Mouse (Mus musculus) heart, postnatal 25 days (tissue): ENCODE measurements at regions not wholly inside any gene's neighbourhood (a gene's known extent, or its start where the extent isn't known, plus 50 kb on each side); places are given as distances from the start of the nearest gene placed in this dataset.

Source experiments
- DNase-seq: peaks from one replicate; pipeline ENCODE4 v3.0.0; 2022; ENCODE audit warnings: low spot score
- intact Hi-C: fragments of 180-260 bp; cut with DNase I; formaldehyde crosslinking; loops from one replicate; pipeline ENCODE4 v1.15.1; 2025

GRCm38 (mm10) chr8:10831277-10831676 is 177.0 kb downstream of the Irs2 start:
- intact Hi-C loops: no loop called here

DNA sequence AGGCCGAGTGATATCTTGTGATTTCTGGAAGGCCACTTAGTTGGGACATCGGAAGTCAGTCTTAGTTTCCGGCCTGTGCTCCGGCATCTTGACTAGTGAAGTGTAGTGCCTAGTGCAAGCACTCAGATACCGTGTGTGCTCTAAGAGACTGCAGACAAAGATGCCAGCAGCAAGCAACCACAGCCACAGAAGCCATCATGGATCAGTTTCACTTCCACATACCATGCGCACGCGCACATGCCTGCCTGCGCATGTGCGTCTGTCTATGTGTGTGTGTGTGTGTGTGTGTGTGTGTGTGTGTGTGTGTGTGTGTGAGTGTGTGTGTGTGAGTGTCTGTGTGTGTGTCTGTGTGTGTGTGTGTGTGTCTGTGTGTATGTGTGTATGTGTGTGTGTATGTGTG is 177.4 kb downstream of the Irs2 start:
- intact Hi-C loops: no loop called here
- no peak for DNase-seq

More at GRCm38 (mm10) chr8:10831277-10831676, 177.0 kb downstream of the Irs2 start:
- DNase-seq: no peak

DNA sequence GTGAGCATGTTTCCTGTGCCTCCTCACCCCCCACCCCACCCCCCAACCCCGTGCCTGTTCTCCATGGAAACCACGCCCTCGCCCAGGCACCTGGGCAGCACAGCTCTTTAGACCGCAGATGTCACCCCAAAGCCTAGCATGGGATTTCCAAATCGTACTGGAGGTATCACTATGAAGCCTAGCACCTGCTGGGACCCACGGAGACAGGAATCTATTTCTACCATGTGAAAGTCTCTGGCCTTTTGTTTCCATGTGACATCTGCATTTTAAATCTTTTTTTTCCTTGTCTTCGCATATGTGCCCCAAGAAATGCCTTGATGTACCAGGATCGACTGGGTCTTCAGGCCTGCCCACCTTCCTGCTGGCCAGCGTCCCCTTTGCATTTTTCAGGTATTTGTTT is 179.7 kb downstream of the Irs2 start:
- DNase-seq: no peak
- intact Hi-C loops: loop anchor here (2.0 to 5.0 kb wide), 2 partner anchors 178 to 344 kb away; no protein-coding TSS in a partner anchor

DNA sequence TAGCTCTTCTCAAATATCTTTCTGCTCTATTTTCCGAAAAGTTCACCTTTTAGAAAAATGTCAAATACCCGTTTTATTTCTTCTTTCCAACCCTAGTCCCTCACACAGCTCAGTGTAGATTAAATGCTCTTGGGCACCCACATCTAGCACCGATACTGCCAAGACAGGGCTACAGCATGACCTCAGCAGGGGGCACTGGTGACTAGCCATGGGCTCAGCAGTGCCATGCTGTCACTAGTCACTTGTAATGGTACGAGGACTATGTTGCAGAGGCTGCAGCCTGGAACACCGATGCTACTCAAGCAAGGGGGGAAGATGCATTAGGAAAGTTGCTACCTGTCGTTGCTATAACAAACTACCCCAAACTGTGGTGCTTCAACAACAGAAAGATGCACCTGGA is 180.7 kb downstream of the Irs2 start:
- intact Hi-C loops: loop anchor here (5.0 kb wide), 1 partner anchor 345 kb away; no protein-coding TSS in a partner anchor
- no peak for DNase-seq

DNA sequence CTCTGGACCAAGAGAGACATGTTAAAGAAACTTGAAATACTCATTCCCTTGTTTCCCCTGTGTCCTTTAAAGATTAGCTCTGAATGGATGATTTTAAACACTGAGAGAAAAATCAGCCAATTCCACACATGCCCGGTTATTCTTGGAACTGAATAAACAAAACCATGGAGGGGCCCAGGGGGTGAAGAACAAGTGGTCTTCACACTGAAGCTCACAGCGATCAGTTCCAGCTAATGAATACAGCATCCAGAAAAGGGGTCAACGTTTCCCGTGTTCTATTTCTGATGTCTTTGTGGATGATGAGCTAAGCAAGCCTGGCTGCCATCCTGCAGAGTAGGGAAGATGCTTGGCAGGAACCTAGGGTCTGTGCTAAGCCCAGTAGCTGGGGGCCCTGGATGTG is 182.3 kb downstream of the Irs2 start:
- no peak for DNase-seq
- intact Hi-C loops: loop anchor here (5.0 kb wide), 1 partner anchor 346 kb away; no protein-coding TSS in a partner anchor

- DNase-seq: peak; percentile 28
- intact Hi-C loops: loop anchor here (5.0 kb wide), 1 partner anchor 347 kb away; no protein-coding TSS in a partner anchor
Measured at GRCm38 (mm10) chr8:10825192-10825926, 182.9 kb downstream of the Irs2 start.

DNA sequence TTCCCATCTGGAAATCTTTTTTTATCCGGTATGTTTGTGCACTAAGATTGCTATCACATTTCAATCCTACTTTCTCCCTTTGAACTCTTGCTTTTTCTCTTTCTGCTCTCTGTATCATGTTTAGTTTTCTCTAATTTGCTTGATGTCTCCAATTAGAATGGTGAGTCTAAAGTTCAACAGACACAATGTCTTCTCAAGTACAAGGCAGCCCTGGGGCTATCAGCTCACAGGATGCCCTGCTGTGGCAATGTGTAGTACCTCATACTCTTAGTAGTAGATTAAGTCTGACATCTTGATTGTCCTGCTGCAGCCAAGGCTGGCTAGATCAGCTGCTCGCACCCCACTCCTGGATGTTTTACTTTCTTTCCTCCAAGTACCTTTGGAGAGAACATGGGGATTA is 186.4 kb downstream of the Irs2 start:
- no peak for DNase-seq
- intact Hi-C loops: no loop called here

- intact Hi-C loops: loop anchor here (10.0 kb wide), 1 partner anchor 170 kb away; no protein-coding TSS in a partner anchor
- DNase-seq: no peak
Measured at GRCm38 (mm10) chr8:10814499-10814898, 193.8 kb downstream of the Irs2 start.

GRCm38 (mm10) chr8:10812060-10812670 is 196.1 kb downstream of the Irs2 start:
- no peak for DNase-seq
- intact Hi-C loops: loop anchor here (10.0 kb wide), 1 partner anchor 167 kb away; no protein-coding TSS in a partner anchor

DNA sequence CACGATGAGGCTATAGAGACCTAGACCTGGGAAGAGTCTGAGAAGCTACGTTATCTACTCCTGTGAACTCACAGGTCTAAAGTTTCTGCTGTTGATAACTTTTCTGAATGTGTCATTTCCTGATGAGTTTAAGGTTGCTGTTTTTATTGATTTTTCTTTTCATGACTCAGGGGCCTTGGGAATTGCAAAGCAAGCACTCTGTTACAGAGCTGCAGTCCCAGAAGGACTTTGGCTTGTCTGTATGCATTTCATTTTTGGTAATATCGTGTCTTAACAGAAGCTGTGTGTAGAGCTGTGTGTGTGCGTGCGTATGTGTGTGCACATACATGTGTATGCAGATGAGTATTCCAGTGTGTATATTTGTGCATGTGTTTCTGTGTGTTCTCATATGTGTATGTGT is 201.2 kb downstream of the Irs2 start:
- no peak for DNase-seq
- intact Hi-C loops: no loop called here

GRCm38 (mm10) chr8:10805405-10806151 is 202.7 kb downstream of the Irs2 start:
- intact Hi-C loops: no loop called here
- no peak for DNase-seq

DNA sequence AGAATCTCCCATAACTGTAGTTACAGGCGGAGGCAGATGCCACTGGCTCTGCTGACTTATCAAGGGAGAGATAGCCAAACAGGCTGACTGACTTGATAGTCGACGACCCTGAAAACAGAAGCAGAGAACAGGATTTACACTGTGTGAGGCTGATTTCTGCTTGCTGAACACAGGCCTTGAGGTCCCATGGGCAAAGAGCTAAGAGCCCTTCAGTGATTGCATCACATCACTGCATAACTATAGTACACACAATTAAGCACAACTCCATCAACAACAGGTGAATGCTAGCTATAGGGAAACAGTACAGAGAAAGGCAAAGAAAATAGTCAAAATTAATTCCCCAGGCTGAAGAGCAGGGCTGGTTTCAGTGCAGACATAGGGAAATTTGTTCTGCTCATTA is 203.3 kb downstream of the Irs2 start:
- intact Hi-C loops: no loop called here
- no peak for DNase-seq

DNA sequence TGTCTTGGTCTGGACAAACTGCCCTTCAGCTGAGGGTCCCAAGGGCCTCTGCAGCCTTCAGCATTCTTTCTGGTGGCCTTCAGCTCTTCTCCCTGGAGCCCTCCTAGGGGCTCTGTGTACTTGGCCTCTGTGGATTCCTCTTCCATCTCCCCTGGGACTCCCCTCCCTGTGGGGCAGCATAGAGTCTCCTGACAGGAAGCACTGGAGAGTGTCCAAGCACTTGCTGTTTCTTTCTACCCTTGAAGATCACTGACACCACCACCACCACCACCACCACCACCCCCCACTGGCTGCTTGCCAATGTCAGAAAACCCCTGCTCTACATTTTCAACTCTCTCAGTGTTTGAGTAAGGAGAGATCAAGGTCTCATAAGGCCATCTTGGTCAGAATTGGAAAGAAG is 206.3 kb downstream of the Irs2 start:
- no peak for DNase-seq
- intact Hi-C loops: no loop called here

DNA sequence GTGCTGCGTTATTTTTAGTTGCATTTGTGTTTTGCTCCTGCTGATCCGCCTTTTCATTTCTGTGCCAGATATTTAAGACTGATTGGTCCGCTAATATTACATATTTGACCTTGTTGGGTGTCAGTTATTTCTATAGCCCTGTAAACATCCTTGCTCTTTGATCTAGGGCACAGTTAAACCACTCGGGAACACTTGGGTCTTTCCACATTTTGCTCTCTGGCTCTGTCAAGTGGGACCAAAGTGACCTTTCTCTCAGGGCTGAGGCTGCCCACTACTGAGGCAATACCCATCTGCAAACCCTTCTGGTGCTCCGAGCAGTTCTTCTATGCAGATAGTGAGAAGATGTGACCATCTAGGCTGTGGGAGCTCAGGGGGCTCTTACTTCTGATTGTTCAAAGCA is 206.7 kb downstream of the Irs2 start:
- no peak for DNase-seq
- intact Hi-C loops: no loop called here

DNA sequence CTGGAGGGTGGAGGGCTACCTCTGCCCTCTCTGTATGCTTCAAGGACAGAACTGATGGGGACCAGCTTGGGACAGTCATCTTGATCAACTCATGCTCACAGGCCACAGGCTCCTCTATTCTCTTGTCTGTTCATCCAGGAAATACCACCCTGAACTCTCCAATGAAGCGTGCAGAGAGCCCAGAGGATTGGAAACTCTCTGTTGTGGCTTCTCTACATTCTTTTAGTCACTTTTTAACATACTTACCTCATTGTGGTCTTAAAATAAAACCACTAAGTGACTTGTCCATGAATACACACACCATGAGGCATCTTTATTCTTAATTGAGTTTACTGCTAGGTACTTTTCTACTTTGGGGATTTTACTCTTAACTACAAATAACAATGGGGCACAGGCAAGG is 209.8 kb downstream of the Irs2 start:
- intact Hi-C loops: no loop called here
- DNase-seq: no peak

- intact Hi-C loops: no loop called here
- DNase-seq: no peak
Measured at GRCm38 (mm10) chr8:10794367-10795189, 213.7 kb downstream of the Irs2 start.

GRCm38 (mm10) chr8:10793670-10794366 is 214.4 kb downstream of the Irs2 start:
- DNase-seq: no peak
- intact Hi-C loops: no loop called here

DNA sequence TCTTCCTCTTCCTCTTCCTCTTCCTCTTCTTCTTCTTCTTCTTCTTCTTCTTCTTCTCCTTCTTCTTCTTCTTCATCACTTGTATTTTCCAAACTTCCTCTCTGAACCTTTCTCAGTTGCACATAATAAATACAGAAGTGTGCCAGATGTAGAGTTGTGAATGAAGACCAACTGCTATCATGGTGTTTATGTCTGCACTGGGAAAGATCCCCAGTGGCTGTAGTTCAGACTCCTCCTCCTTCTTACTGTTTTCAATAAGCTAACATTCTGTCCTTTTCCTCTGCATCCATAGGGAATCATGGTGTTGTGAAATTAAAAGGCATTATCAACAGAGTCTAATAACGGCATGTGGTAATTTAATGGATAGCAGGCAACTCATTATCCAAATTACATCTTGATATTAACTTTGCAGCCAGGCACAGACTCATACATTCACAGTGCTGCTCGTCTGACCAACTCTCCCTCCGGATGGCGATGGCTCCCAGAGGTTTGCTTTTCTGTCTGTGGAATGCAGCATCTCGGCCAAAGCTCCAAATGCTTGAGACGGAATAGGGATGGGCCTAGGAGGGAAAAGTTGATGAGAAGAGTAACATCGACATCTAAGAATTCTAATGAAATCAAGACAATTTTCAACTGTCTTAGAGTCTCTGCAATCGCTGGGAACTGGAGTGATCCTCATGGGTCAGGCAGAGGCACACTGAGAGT is 219.6 kb downstream of the Irs2 start:
- DNase-seq: no peak
- intact Hi-C loops: no loop called here

- DNase-seq: no peak
- intact Hi-C loops: no loop called here
Measured at GRCm38 (mm10) chr8:10785801-10786200, 222.5 kb downstream of the Irs2 start.
